Mouse (Mus musculus): ENCODE data around the gene Rnf207. TPM values are rescaled to one million over a fixed set of nuclear protein-coding genes. Genes with fewer than 3 reads are reported as not detected.
A peak's percentile ranks its signal among the peaks of the same experiment; 100 is the strongest.

The Rnf207 gene
- total RNA-seq, 1 experiment from 2014 or later = not detected

- ATAC-seq (replicated peaks; ENCODE audit: low read depth, poor library complexity, severe bottlenecking) = no peak
These were observed 14.8 kb upstream of the Rnf207 start for GRCm38 (mm10) chr4:152333587-152333986.

GRCm38 (mm10) chr4:152332952-152333351 lies 14.2 kb upstream of the Rnf207 start:
- peak; percentile 90 for ATAC-seq (replicated peaks; ENCODE audit: low read depth, poor library complexity, severe bottlenecking)

GRCm38 (mm10) chr4:152328691-152329090 lies 9.9 kb upstream of the Rnf207 start:
- 0 out of 2 replicates have a peak, but pooled peaks have one; percentile 10 for ATAC-seq (replicated peaks; ENCODE audit: low read depth, poor library complexity, severe bottlenecking)

GRCm38 (mm10) chr4:152326543-152326942 lies 7.8 kb upstream of the Rnf207 start:
- ATAC-seq (replicated peaks; ENCODE audit: low read depth, poor library complexity, severe bottlenecking) = no peak

GRCm38 (mm10) chr4:152325574-152326411 lies 7.0 kb upstream of the Rnf207 start, which contains the start of gene Rpl22:
Gene Rpl22 (plus strand): TSS chr4:152325742.
- peak; percentile 94 for ATAC-seq (replicated peaks; ENCODE audit: low read depth, poor library complexity, severe bottlenecking)

GRCm38 (mm10) chr4:152324641-152325562 lies 6.1 kb upstream of the Rnf207 start:
- ATAC-seq (replicated peaks; ENCODE audit: low read depth, poor library complexity, severe bottlenecking) = 0 out of 2 replicates have a peak, but pooled peaks have one; percentile 1

- ATAC-seq (replicated peaks; ENCODE audit: low read depth, poor library complexity, severe bottlenecking) = no peak
These were observed 2.7 kb upstream of the Rnf207 start for GRCm38 (mm10) chr4:152321464-152321863.

GRCm38 (mm10) chr4:152317631-152318033 lies 1.2 kb downstream of the Rnf207 start:
- ATAC-seq (replicated peaks; ENCODE audit: low read depth, poor library complexity, severe bottlenecking) = no peak

GRCm38 (mm10) chr4:152315498-152316213 lies 3.1 kb downstream of the Rnf207 start:
- ATAC-seq (replicated peaks; ENCODE audit: low read depth, poor library complexity, severe bottlenecking) = peak; percentile 46

GRCm38 (mm10) chr4:152313934-152314333 lies 4.9 kb downstream of the Rnf207 start:
- no peak for ATAC-seq (replicated peaks; ENCODE audit: low read depth, poor library complexity, severe bottlenecking)

GRCm38 (mm10) chr4:152313211-152313632 lies 5.6 kb downstream of the Rnf207 start:
- ATAC-seq (replicated peaks; ENCODE audit: low read depth, poor library complexity, severe bottlenecking) = peak; percentile 31

GRCm38 (mm10) chr4:152312186-152312585 lies 6.6 kb downstream of the Rnf207 start:
- ATAC-seq (replicated peaks; ENCODE audit: low read depth, poor library complexity, severe bottlenecking) = no peak

- ATAC-seq (replicated peaks; ENCODE audit: low read depth, poor library complexity, severe bottlenecking) = no peak
These were observed 11.3 kb downstream of the Rnf207 start for GRCm38 (mm10) chr4:152307542-152307941.

- ATAC-seq (replicated peaks; ENCODE audit: low read depth, poor library complexity, severe bottlenecking) = no peak
These were observed 12.8 kb downstream of the Rnf207 start for GRCm38 (mm10) chr4:152305991-152306390.

- no peak for ATAC-seq (replicated peaks; ENCODE audit: low read depth, poor library complexity, severe bottlenecking)
These were observed 14.1 kb downstream of the Rnf207 start for GRCm38 (mm10) chr4:152304685-152305084.

- ATAC-seq (replicated peaks; ENCODE audit: low read depth, poor library complexity, severe bottlenecking) = no peak
These were observed 15.6 kb downstream of the Rnf207 start for GRCm38 (mm10) chr4:152303172-152303571.

GRCm38 (mm10) chr4:152302012-152302411 lies 16.8 kb downstream of the Rnf207 start:
- ATAC-seq (replicated peaks; ENCODE audit: low read depth, poor library complexity, severe bottlenecking) = no peak

- no peak for ATAC-seq (replicated peaks; ENCODE audit: low read depth, poor library complexity, severe bottlenecking)
These were observed 18.4 kb downstream of the Rnf207 start for GRCm38 (mm10) chr4:152300375-152300774.

- ATAC-seq (replicated peaks; ENCODE audit: low read depth, poor library complexity, severe bottlenecking) = no peak
These were observed 20.0 kb downstream of the Rnf207 start for GRCm38 (mm10) chr4:152298836-152299235.
